Mouse (Mus musculus) hindbrain, embryonic 10.5 days (tissue): ENCODE results near the gene Cxcl13. TPM values are rescaled to one million over a fixed set of nuclear protein-coding genes. Genes with fewer than 3 reads are reported as not detected.

Source experiments
- DNase-seq: peaks from one replicate; pipeline ENCODE4 v3.0.0-alpha.2; 2017; ENCODE audit warnings: low spot score
- H3K27ac ChIP-seq: fragments of 300-500 bp; sonication (generic); 2 replicates; pipeline ENCODE4 v1.5.1; 2016; ENCODE audit warnings: mild to moderate bottlenecking, moderate library complexity
- H3K27me3 ChIP-seq: fragments of 300-500 bp; sonication (generic); 2 replicates; pipeline ENCODE4 v1.6.1; 2016; ENCODE audit warnings: mild to moderate bottlenecking; ENCODE audit not compliant: poor library complexity, insufficient read depth, severe bottlenecking
- H3K36me3 ChIP-seq: fragments of 300-500 bp; sonication (generic); 2 replicates; pipeline ENCODE4 v1.6.1; 2016; ENCODE audit warnings: mild to moderate bottlenecking, moderate library complexity
- H3K4me1 ChIP-seq: fragments of 300-500 bp; sonication (generic); replicated peaks from 2 replicates; pipeline ENCODE4 v1.6.1; 2016; ENCODE audit warnings: mild to moderate bottlenecking
- H3K4me3 ChIP-seq: fragments of 300-500 bp; sonication (generic); 2 replicates; pipeline ENCODE4 v1.5.1; 2016; ENCODE audit warnings: mild to moderate bottlenecking, moderate library complexity
- H3K9me3 ChIP-seq: fragments of 300-500 bp; sonication (generic); 2 replicates; pipeline ENCODE4 v1.6.1; 2016; ENCODE audit warnings: mild to moderate bottlenecking, moderate library complexity
- WGBS: fragments of 180-500 bp; shearing (Covaris S2); methylation state at CpG from one replicate; pipeline ENCODE4 v1.1.7; 2016; 5-methylcytosine and 5-hydroxymethylcytosine counted together
- polyA plus RNA-seq: library from polyadenylated mRNA; unstranded; fragments of >200 nt; fragmentation: Nextera tagmentation; extraction: Ambion mirVana; gene quantifications from 2 replicates; pipeline ENCODE4 v1.2.1, GENCODE M21; 2016

The Cxcl13 gene
- 0.26 and 0.42 TPM in 2 replicates for polyA plus RNA-seq

DNA sequence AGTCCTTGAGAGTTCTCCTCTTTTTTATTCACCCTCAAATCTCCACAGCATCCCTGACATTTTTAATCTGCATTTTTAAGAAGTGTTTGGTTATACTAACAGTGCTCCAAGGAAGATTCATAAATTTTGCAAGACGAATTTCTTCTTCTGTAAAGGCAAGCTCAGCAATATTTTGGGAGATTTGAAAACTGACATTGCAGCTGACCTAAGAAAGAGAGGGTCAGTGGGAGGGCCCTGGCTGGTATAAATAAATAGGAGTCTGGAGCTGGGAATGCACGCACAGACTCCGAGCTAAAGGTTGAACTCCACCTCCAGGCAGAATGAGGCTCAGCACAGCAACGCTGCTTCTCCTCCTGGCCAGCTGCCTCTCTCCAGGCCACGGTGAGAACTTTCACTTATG lies at the start of gene Cxcl13:
TSS of gene Cxcl13 (plus strand) at position 301 of the 400 bp plus-strand sequence.
- Histone ChIP-seq H3K27me3 (no peaks in the 10 kb centered on the region), H3K9me3 (no peaks in the 10 kb centered on the region), H3K36me3 (no peaks in the 10 kb centered on the region), H3K4me3 (no peak within 1 kb of the TSS), H3K4me1 (no peaks in the 10 kb centered on the region), H3K27ac (no peak within 1 kb of the TSS)
- 58% methylated on average over 5 of the region's 5 CpGs for WGBS
- DNase-seq, result no peak

DNA sequence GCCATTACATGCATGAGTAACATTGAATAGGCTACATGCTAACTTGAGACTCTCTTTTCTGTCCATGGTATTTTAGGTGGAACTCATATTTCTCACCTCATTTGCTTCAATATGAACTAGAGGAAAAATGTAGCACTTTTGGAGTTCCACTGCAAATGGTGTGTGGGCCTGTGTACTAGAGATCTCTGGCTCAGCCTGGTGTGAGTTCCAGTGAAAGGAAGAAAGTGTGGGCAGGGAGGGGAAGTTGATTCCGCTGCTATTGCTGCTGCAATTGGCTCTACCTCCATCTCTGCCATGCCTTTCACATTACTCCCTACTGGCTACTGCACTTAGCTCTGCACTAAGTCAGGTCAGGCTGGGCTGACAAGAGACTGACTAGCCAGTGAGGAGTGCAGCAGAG lies 45.7 kb upstream of the Cxcl13 start:
- 63% methylated on average over 1 of the region's 1 CpGs for WGBS
- Histone ChIP-seq H3K4me3 (no peak overlapping the region), H3K9me3 (no peaks in the 10 kb centered on the region), H3K36me3 (no peaks in the 10 kb centered on the region), H3K4me1 (no peaks in the 10 kb centered on the region), H3K27ac (no peak overlapping the region), H3K27me3 (no peaks in the 10 kb centered on the region)
- DNase-seq, result no peak

GRCm38 (mm10) chr5:95918491-95918890 lies 38.3 kb upstream of the Cxcl13 start:
- 84% methylated on average over 6 of the region's 6 CpGs for WGBS
- no peak for DNase-seq
- Histone ChIP-seq H3K4me3 (no peak overlapping the region), H3K36me3 (no peaks in the 10 kb centered on the region), H3K4me1 (no peaks in the 10 kb centered on the region), H3K9me3 (no peaks in the 10 kb centered on the region), H3K27ac (no peak overlapping the region), H3K27me3 (no peaks in the 10 kb centered on the region)

DNA sequence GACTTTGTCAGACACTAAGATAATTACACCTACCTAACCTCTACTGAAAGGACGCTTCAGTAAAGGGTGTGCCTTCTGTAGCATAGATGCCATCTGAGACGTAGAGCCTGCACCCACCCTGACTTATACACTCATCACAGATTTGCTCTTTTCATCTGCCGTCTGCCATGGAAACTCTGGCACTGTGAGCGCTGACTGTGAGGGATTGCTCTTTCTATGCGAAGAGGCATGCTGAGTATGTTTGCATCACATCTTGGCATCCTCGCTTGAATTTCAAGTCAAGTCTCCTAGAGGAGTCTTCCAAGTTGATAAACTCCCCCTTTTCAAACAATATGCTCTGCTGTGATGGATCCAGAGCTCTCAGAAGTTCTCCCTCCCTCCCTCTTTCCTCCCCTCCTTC lies 32.7 kb upstream of the Cxcl13 start:
- WGBS, result 85% methylated on average over 6 of the region's 6 CpGs

DNA sequence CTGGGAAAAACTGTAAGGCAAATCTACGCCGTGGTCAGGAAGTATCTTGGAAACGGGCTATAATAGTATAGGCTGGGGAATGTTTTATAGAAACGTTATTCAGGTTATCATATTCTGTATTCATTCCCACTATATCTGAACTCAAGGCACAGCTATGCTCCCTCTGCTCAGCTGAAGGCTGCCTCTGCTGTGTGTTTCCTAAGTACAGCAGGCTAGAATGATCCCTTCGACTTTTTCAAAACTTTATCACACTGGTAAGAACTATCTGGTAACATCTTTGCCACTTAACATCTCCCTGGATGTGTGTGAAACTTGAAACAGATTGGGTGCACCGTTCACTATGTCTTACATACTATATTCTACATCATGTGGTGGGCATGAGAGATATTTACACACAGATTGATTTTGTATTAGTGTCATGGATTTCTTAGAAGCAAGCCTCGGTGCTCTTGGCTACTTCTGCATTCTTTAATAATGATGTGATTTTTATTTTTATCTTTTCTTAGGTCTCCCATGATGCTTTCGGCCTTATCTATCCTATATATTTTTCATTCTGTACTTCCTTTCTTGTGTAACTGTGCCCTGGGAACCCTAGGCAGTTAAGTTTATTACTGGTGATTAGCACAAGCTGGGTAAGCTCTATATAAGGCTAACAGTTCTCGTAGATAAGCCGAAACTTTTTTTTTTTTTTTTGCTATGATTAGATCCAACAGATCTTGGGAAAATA lies 31.4 kb upstream of the Cxcl13 start:
- Histone ChIP-seq H3K36me3 (no peaks in the 10 kb centered on the region), H3K27me3 (no peaks in the 10 kb centered on the region), H3K4me1 (no peaks in the 10 kb centered on the region), H3K4me3 (no peak overlapping the region), H3K9me3 (no peaks in the 10 kb centered on the region), H3K27ac (no peak overlapping the region)
- WGBS, result 92% methylated on average over 10 of the region's 10 CpGs
- no peak for DNase-seq

More for the DNA sequence above, 32.7 kb upstream of the Cxcl13 start:
- H3K36me3 ChIP-seq, result no peaks in the 10 kb centered on the region
- H3K9me3 ChIP-seq, result no peaks in the 10 kb centered on the region
- no peak for DNase-seq
- no peaks in the 10 kb centered on the region for H3K27me3 ChIP-seq
- H3K4me3 ChIP-seq, result no peak overlapping the region
- H3K27ac ChIP-seq, result no peak overlapping the region
- H3K4me1 ChIP-seq, result no peaks in the 10 kb centered on the region

GRCm38 (mm10) chr5:95925931-95926263 lies 30.9 kb upstream of the Cxcl13 start:
- Histone ChIP-seq H3K4me1 (no peaks in the 10 kb centered on the region), H3K36me3 (no peaks in the 10 kb centered on the region), H3K4me3 (no peak overlapping the region), H3K27me3 (no peaks in the 10 kb centered on the region), H3K27ac (no peak overlapping the region), H3K9me3 (no peaks in the 10 kb centered on the region)
- DNase-seq, result no peak
- WGBS, result 91% methylated on average over 1 of the region's 1 CpGs

GRCm38 (mm10) chr5:95935035-95935434 lies 21.7 kb upstream of the Cxcl13 start:
- Histone ChIP-seq H3K4me1 (no peaks in the 10 kb centered on the region), H3K9me3 (no peaks in the 10 kb centered on the region), H3K27ac (no peak overlapping the region), H3K36me3 (no peaks in the 10 kb centered on the region), H3K4me3 (no peak overlapping the region), H3K27me3 (no peaks in the 10 kb centered on the region)
- 78% methylated on average over 5 of the region's 5 CpGs for WGBS
- no peak for DNase-seq

- no peak for DNase-seq
- H3K36me3 ChIP-seq, result no peaks in the 10 kb centered on the region
- 75% methylated on average over 5 of the region's 5 CpGs for WGBS
- H3K4me1 ChIP-seq, result no peaks in the 10 kb centered on the region
- H3K27ac ChIP-seq, result no peak overlapping the region
- no peak overlapping the region for H3K4me3 ChIP-seq
- no peaks in the 10 kb centered on the region for H3K9me3 ChIP-seq
- no peaks in the 10 kb centered on the region for H3K27me3 ChIP-seq
These were observed 20.7 kb upstream of the Cxcl13 start for GRCm38 (mm10) chr5:95936068-95936467.

DNA sequence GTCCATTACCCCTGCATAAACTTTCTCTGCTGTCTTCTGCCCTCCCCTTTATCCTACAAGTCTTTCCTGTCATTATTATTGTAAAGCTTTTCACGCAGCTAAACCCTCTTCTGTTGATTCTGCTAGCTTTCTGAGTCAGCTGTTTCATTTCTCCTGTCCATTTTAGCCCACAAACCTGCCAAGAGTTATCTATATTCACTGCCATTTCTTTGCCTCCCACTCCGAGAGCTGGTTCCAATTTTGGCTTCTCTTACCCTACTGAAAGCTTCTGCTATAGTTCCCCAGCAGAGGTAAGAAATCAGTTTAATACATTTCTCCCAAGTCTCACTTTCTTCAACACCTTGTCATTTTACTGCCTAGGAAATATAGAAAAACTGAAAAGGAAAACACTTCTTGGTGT lies 19.6 kb upstream of the Cxcl13 start:
- Histone ChIP-seq H3K4me3 (no peak overlapping the region), H3K9me3 (no peaks in the 10 kb centered on the region), H3K27ac (no peak overlapping the region), H3K4me1 (peaks cover 2% of the 10 kb centered on the region), H3K36me3 (no peaks in the 10 kb centered on the region), H3K27me3 (no peaks in the 10 kb centered on the region)
- 78% methylated on average over 2 of the region's 2 CpGs for WGBS
- no peak for DNase-seq

DNA sequence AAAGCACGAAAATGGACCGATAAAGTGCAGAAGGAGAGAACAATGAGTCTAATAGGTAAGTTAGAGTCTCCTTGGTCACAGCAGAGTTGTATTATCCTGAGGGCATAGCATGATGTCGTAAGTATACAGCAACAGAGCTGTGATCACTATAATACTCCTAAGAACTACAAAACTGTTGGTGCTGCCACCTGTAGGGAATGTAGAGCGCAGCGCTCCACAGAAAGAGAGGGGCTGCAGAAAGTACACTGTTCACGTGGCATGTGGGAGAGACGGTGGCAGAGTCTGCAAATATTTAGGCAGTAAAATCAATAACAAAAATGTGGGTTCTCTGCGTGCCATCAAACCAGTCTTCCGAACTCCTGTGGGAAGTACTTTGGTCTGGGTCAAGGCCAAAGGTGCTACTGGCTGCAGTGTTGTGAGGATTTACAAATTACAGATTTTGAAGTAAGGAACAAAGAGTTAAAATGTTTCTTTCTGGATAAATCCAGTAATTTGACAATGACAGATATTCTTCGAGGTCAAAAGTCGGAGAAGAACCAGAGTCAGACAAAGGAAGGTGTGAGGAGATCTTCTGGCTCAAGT lies 18.6 kb upstream of the Cxcl13 start:
- Histone ChIP-seq H3K9me3 (no peaks in the 10 kb centered on the region), H3K36me3 (no peaks in the 10 kb centered on the region), H3K27ac (no peak overlapping the region), H3K4me1 (peaks cover 7% of the 10 kb centered on the region), H3K27me3 (no peaks in the 10 kb centered on the region), H3K4me3 (no peak overlapping the region)
- DNase-seq, result no peak
- WGBS, result 80% methylated on average over 11 of the region's 11 CpGs

- Histone ChIP-seq H3K9me3 (no peaks in the 10 kb centered on the region), H3K4me1 (peaks cover 7% of the 10 kb centered on the region), H3K27me3 (no peaks in the 10 kb centered on the region), H3K4me3 (no peak overlapping the region), H3K27ac (no peak overlapping the region), H3K36me3 (no peaks in the 10 kb centered on the region)
- WGBS, result 57% methylated on average over 4 of the region's 4 CpGs
- no peak for DNase-seq
These were observed 16.0 kb upstream of the Cxcl13 start for GRCm38 (mm10) chr5:95940682-95941221.

GRCm38 (mm10) chr5:95941562-95941961 lies 15.2 kb upstream of the Cxcl13 start:
- H3K27ac ChIP-seq, result no peak overlapping the region
- H3K36me3 ChIP-seq, result no peaks in the 10 kb centered on the region
- no peaks in the 10 kb centered on the region for H3K27me3 ChIP-seq
- H3K9me3 ChIP-seq, result no peaks in the 10 kb centered on the region
- WGBS, result 84% methylated on average over 7 of the region's 7 CpGs
- peaks cover 7% of the 10 kb centered on the region for H3K4me1 ChIP-seq
- no peak overlapping the region for H3K4me3 ChIP-seq
- no peak for DNase-seq

- Histone ChIP-seq H3K4me1 (peaks cover 7% of the 10 kb centered on the region), H3K9me3 (no peaks in the 10 kb centered on the region), H3K36me3 (no peaks in the 10 kb centered on the region), H3K27me3 (no peaks in the 10 kb centered on the region), H3K27ac (no peak overlapping the region), H3K4me3 (no peak overlapping the region)
- no peak for DNase-seq
- 53% methylated on average over 3 of the region's 3 CpGs for WGBS
These were observed 11.6 kb upstream of the Cxcl13 start for GRCm38 (mm10) chr5:95945120-95945519.
